Mouse (Mus musculus) erythroblast, embryonic 14.5 days (primary cell): ENCODE data around the gene Taf12. TPM values are rescaled to one million over a fixed set of nuclear protein-coding genes. Genes with fewer than 3 reads are reported as not detected.
A peak's percentile ranks its signal among the peaks of the same experiment; 100 is the strongest.

Source experiments
- H3K27me3 ChIP-seq: 2 replicates; pipeline ENCODE4 v1.6.1; 2012; ENCODE audit warnings: inconsistent platforms; ENCODE audit not compliant: control insufficient read depth
- H3K36me3 ChIP-seq: 2 replicates; pipeline ENCODE4 v1.6.1; 2012; ENCODE audit warnings: mild to moderate bottlenecking, inconsistent platforms; ENCODE audit not compliant: control insufficient read depth
- H3K4me1 ChIP-seq: 2 replicates; pipeline ENCODE4 v1.6.1; 2012; ENCODE audit warnings: inconsistent platforms; ENCODE audit not compliant: control insufficient read depth
- H3K4me3 ChIP-seq: replicated peaks from 2 replicates; pipeline ENCODE3; 2012; ENCODE audit warnings: moderate library complexity, mild to moderate bottlenecking, inconsistent platforms
- H3K9me3 ChIP-seq: 2 replicates; pipeline ENCODE4 v1.6.1; 2012; ENCODE audit warnings: low read length, inconsistent platforms, mixed read lengths; ENCODE audit not compliant: control insufficient read depth
- GATA1 ChIP-seq: IDR thresholded peaks from 2 replicates; pipeline ENCODE4 v1.6.1; 2012; ENCODE audit warnings: low read length, inconsistent platforms, mixed read lengths
- TAL1 ChIP-seq: IDR thresholded peaks from 3 replicates; pipeline ENCODE4 v1.6.1; 2012; ENCODE audit warnings: low read length, inconsistent platforms, mixed read lengths
- polyA plus RNA-seq: library from polyadenylated mRNA; stranded (reverse); fragments of >175 nt; gene quantifications from 2 replicates; pipeline ENCODE4 v1.2.3, GENCODE M21; 2012

Gene Taf12
- polyA plus RNA-seq, 1 experiment: 4.6 TPM

DNA sequence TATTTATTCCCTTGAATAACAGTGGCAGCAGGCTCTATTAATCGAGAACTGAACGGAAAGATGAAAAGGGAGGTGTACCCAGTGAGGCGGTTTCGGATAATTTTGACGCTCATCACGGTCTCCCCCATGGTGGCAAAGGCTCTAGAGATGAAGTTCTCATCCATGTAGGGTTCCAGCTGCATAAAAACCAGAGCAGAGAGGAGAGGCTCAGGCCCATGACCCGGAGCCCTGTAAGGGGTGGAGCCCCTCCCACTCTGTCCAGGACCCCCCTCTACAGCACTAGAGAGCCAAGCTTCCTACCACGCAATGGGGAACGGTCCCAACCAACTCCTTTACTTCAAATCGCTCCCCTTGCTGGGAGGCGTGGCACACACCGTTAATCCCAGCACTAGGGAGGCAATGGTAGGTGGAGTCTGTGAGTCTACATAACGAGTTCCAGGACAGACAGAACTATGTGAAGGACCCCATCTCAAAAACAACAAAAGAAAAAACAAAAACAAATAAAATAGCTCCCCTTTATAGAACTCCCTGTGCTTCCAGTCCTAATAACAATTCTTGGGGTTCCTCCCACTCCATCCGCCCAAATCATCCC is 54.3 kb downstream of the Taf12 start:
- TF ChIP-seq GATA1: no peak
- TF ChIP-seq TAL1: no peak
- Histone ChIP-seq H3K36me3 (peaks cover 54% of the 10 kb centered on the region), H3K4me3 (peak overlapping the region; percentile 71), H3K27me3 (no peaks in the 10 kb centered on the region), H3K4me1 (peaks cover 36% of the 10 kb centered on the region), H3K9me3 (no peaks in the 10 kb centered on the region)

- TF ChIP-seq TAL1 (no peak), GATA1 (no peak)
- Histone ChIP-seq H3K9me3 (no peaks in the 10 kb centered on the region), H3K4me1 (peaks cover 36% of the 10 kb centered on the region), H3K27me3 (no peaks in the 10 kb centered on the region), H3K4me3 (peak within 1 kb of the TSS; percentile 71), H3K36me3 (peaks cover 56% of the 10 kb centered on the region)
These were observed 55.1 kb downstream of the Taf12 start, which contains the start of gene Trnau1ap for GRCm38 (mm10) chr4:132329115-132329834. Gene Trnau1ap (minus strand): TSS chr4:132329538.

DNA sequence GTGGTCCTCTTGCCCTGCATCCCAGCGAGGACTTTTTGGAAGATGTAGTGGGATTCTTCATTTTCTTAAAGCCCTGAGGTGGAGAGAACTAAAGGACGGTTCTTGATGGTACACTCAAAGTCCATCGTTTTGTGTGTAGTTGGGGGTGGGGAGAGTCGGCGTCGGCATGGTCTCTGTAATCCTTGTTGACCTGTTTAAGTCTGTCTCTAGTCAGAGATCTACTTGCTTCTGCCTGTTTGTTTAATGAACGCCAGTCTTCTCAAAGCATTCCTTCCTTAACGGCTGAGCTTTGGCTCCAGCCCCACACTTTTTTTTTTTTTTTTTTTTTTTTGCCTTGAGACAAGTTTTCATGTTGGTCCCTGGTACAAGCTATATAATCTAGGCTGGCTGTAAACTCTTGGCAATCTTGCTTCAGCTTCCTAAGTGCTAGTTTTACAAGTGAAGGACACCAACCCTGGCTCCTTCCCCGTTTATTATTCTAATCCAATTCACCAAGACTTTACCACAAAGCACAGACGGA is 55.7 kb downstream of the Taf12 start:
- Histone ChIP-seq H3K27me3 (no peaks in the 10 kb centered on the region), H3K36me3 (peaks cover 59% of the 10 kb centered on the region), H3K9me3 (no peaks in the 10 kb centered on the region), H3K4me1 (peaks cover 36% of the 10 kb centered on the region), H3K4me3 (peak overlapping the region; percentile 71)
- TF ChIP-seq TAL1: no peak
- TF ChIP-seq GATA1: no peak

DNA sequence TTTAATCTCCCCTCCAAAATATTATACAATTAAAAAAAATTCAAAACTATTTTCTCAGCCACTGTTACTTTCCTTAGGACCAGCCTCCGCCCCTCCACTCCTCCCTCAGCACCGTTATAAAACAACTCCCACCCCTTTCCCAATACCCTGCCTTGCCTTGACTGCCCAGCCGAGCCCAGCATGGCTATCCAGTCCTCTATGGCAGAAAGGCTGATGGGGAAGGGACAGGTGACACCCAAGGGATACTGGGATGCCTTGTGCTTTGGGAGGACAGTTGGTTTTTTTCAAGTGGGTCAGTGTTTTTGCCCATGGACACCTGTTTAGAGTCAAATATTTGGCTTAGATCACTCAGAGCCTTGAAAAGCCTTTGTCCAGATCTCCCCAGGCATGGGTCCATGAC is 57.8 kb downstream of the Taf12 start:
- no peak overlapping the region for H3K4me3 ChIP-seq
- no peak for TF ChIP-seq GATA1
- H3K9me3 ChIP-seq: no peaks in the 10 kb centered on the region
- peaks cover 43% of the 10 kb centered on the region for H3K4me1 ChIP-seq
- H3K27me3 ChIP-seq: no peaks in the 10 kb centered on the region
- peaks cover 70% of the 10 kb centered on the region for H3K36me3 ChIP-seq

- Histone ChIP-seq H3K9me3 (no peaks in the 10 kb centered on the region), H3K4me3 (no peak overlapping the region), H3K36me3 (peaks cover 78% of the 10 kb centered on the region), H3K27me3 (no peaks in the 10 kb centered on the region), H3K4me1 (peaks cover 49% of the 10 kb centered on the region)
- TF ChIP-seq TAL1: no peak
- no peak for TF ChIP-seq GATA1
These were observed 58.7 kb downstream of the Taf12 start for GRCm38 (mm10) chr4:132332880-132333279.

DNA sequence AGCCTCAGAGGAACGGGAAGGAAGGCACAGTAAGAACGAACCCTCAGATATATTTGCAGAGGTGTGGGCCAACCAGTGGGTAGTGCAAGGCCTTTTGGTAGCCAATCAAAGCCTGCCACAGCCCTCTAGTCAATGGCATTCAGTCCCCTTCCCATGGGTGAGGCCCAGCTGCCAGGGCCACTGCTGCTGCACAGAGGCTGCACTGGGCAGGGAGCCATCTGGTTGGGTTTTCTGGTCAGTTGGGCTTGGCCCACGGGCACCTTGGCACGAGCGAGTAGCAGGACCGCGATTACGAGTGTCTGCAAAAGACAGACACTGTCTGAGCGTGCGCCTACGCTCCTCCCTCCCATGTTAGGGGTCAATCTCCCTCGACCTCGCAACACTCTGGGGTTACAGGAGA is 64.8 kb downstream of the Taf12 start:
- Histone ChIP-seq H3K4me3 (no peak overlapping the region), H3K9me3 (no peaks in the 10 kb centered on the region), H3K36me3 (peaks cover 97% of the 10 kb centered on the region), H3K4me1 (peaks cover 62% of the 10 kb centered on the region), H3K27me3 (no peaks in the 10 kb centered on the region)
- no peak for TF ChIP-seq TAL1
- no peak for TF ChIP-seq GATA1

DNA sequence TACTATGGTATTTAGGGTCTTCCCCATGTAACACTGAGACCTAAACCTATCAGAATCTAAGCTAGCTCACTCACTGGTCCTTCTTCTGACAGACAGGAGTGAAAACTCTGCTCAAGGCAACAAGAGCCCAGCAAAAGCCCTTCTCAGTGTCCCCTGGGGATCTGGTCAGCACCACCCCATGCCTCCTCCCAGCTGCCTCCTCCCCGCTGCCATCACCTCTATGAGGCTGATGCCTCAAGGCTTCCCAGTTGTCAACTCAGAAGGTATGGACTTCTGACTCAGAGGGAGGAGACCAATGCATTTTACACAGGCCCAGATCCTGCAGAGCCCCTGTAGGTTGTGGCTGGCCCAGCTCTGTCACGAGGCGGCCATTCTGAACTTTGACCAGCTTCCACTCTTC is 67.3 kb downstream of the Taf12 start:
- Histone ChIP-seq H3K9me3 (no peaks in the 10 kb centered on the region), H3K36me3 (peaks cover 77% of the 10 kb centered on the region), H3K4me1 (peaks cover 75% of the 10 kb centered on the region), H3K27me3 (no peaks in the 10 kb centered on the region), H3K4me3 (no peak overlapping the region)
- TF ChIP-seq GATA1: no peak
- TF ChIP-seq TAL1: no peak

- Histone ChIP-seq H3K4me1 (peaks cover 62% of the 10 kb centered on the region), H3K9me3 (no peaks in the 10 kb centered on the region), H3K27me3 (no peaks in the 10 kb centered on the region), H3K4me3 (peak overlapping the region; percentile 85), H3K36me3 (peaks cover 54% of the 10 kb centered on the region)
- TF ChIP-seq TAL1: no peak
- no peak for TF ChIP-seq GATA1
These were observed 70.4 kb downstream of the Taf12 start for GRCm38 (mm10) chr4:132344403-132345134.

Other genes with a start within 250 kb of the Taf12 start
- 0.05 and 0.06 TPM in 2 replicates for gene Gm10300, start 199.7 kb upstream of the Taf12 start, polyA plus RNA-seq
- 120 and 121 TPM in 2 replicates for gene Epb41, start 199.1 kb upstream of the Taf12 start, polyA plus RNA-seq
- not detected in 2 replicates for gene Oprd1, start 129.9 kb upstream of the Taf12 start, polyA plus RNA-seq
- gene Ythdf2, start 62.1 kb upstream of the Taf12 start, polyA plus RNA-seq: 0.90 and 1.2 TPM in 2 replicates
- 1.8 and 2.8 TPM in 2 replicates for gene Gmeb1, start 12.8 kb upstream of the Taf12 start, polyA plus RNA-seq
- 0.05 TPM in 1 of 2 replicates, not detected in the other for gene Rab42, start 29.0 kb downstream of the Taf12 start, polyA plus RNA-seq
- gene Trnau1ap, start 55.2 kb downstream of the Taf12 start, polyA plus RNA-seq: 1.7 and 2.4 TPM in 2 replicates
- gene Rcc1, start 79.2 kb downstream of the Taf12 start, polyA plus RNA-seq: 4.3 and 4.4 TPM in 2 replicates
- gene Phactr4, start 148.1 kb downstream of the Taf12 start, polyA plus RNA-seq: 0.52 and 0.57 TPM in 2 replicates
- gene Med18, start 189.5 kb downstream of the Taf12 start, polyA plus RNA-seq: 0.37 and 0.49 TPM in 2 replicates
- 1.5 and 2.4 TPM in 2 replicates for gene Sesn2, start 236.1 kb downstream of the Taf12 start, polyA plus RNA-seq